Mouse (Mus musculus): Measurements from ENCODE around the gene Sertad3. TPM values are rescaled to one million over a fixed set of nuclear protein-coding genes. Genes with fewer than 3 reads are reported as not detected.

Gene Sertad3
- polyA plus RNA-seq, 1 experiment from 2014 or later = 25.7 TPM

DNA sequence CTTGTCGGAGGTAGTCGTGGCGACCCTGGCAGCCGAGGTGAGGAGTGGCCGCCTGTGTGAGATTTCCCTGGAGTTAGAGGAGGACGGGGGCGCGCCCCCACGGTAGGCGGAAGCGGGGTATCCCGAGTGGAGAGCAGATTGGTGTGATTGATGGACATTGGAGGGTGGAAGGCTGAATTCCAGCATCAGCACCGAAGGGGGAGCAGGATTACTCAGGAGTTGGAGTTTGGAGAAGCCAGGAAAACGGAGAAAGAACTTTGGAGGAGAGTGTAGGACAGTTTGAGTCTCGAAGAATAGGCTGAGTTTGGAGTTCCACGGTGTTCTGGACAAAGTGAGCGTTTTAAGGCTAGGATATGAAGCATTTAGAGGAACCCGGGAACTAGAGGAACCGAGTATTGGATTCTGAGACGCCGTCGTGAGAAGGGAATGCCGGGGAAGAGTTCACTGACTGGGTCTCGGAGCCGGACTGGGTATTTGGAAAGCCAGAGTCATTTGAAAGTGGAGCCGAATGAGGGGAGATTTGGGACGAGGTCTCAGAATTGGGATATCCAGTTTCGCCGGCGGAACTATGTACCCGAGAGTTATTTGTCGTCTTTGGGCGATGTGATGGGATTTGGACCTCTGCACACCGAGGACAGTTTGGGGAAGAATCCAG is 394 bp downstream of the Sertad3 start:
- Histone ChIP-seq H3K27ac (peak overlapping the region; percentile 92), H3K4me3 (replicated peaks) (peak overlapping the region; percentile 77), H3K4me1 (replicated peaks) (peaks cover 19% of the 10 kb centered on the region), H3K4me2 (replicated peaks) (peak overlapping the region; percentile 58), H3K27me3 (replicated peaks) (no peaks in the 10 kb centered on the region), H3K9me3 (no peaks in the 10 kb centered on the region), H3K36me3 (peaks cover 7% of the 10 kb centered on the region), H3K9ac (peak overlapping the region; percentile 74)
- under 1% methylated on average over 34 of the region's 34 CpGs for WGBS
- no peak for ATAC-seq

DNA sequence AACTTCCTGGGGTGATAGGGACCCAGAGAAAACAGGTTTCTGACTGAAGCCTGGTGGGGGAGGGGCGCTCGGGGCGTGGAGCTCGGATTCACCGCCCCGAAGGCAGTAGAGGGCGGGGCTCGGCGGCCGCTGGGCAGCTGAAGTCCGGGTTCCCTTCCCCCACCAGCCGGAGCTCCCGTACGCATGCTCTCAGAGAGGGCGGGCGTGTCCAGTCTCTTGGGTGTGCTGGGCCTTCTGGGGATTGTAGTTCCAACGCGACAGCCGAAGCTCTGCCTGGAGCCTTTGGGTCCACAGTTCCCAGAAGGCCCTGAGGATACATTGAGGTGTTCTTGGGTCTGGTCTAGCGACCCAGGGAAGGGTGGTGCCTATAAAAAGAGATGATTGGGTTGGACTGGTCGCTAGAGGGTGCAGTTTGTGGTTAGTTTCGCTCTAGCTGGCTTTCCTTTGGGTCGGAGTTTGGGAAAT is 954 bp downstream of the Sertad3 start:
- peak; percentile 92 for ATAC-seq
- H3K27ac ChIP-seq = peak overlapping the region; percentile 92
- 1% methylated on average over 23 of the region's 23 CpGs for WGBS

DNA sequence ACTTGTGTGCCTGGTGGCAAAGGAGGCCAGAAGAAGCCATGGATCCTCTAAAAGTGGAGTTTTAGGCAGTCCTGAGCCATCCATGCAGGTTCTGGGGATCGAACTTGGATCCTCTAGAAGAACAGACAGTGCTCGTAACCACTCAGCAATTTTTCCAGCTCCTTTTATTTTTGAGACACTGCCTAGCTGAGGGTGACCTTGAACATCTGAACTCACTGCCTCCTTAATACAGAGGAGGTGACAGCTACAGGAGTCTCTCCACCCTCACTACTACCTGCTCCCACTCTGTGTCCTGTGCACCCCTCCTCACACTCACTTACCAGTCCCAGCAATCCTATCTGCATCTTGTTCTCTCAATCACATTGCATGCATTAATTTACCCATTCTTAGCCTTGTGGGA is 2.0 kb downstream of the Sertad3 start:
- H3K9me3 ChIP-seq = no peaks in the 10 kb centered on the region
- peak overlapping the region; percentile 67 for H3K27ac ChIP-seq
- no peak for ATAC-seq
- no peak overlapping the region for H3K9ac ChIP-seq
- H3K4me3 ChIP-seq (replicated peaks) = 0 out of 2 replicates have a peak overlapping the region, but pooled peaks have one; percentile 0
- H3K36me3 ChIP-seq = peaks cover 7% of the 10 kb centered on the region
- peak overlapping the region; percentile 58 for H3K4me2 ChIP-seq (replicated peaks)
- WGBS = 86% methylated on average over 2 of the region's 2 CpGs
- peaks cover 25% of the 10 kb centered on the region for H3K4me1 ChIP-seq (replicated peaks)
- H3K27me3 ChIP-seq (replicated peaks) = no peaks in the 10 kb centered on the region

More for the DNA sequence above, 954 bp downstream of the Sertad3 start:
- H3K4me1 ChIP-seq (replicated peaks) = peaks cover 25% of the 10 kb centered on the region
- H3K27me3 ChIP-seq (replicated peaks) = no peaks in the 10 kb centered on the region
- H3K36me3 ChIP-seq = peaks cover 7% of the 10 kb centered on the region
- H3K9me3 ChIP-seq = no peaks in the 10 kb centered on the region
- peak overlapping the region; percentile 77 for H3K4me3 ChIP-seq (replicated peaks)
- H3K4me2 ChIP-seq (replicated peaks) = peak overlapping the region; percentile 58
- peak overlapping the region; percentile 74 for H3K9ac ChIP-seq

DNA sequence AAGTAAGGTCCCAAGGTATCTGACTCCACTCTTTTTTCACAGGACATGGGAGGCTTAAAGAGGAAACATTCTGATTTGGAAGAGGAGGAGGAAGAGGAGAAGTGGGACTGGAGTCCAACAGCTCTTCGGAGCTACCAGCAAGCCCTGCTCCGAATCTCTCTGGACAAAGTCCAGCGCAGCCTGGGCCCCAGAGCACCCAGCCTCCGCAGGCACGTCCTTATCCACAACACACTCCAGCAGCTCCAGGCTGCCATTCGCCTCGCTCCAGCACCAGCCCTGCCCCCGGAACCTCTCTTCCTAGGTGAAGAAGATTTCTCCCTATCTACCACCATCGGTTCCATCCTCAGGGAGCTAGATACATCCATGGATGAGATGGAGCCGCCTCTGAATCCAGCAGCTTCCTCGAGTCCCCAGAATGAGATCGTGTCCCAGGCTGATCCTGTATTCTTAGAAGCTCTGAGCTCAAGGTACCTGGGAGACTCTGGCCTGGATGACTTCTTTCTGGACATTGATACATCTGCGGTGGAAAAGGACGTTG is 2.6 kb downstream of the Sertad3 start:
- peak overlapping the region; percentile 27 for H3K4me2 ChIP-seq (replicated peaks)
- no peak overlapping the region for H3K9ac ChIP-seq
- peak overlapping the region; percentile 67 for H3K27ac ChIP-seq
- H3K4me3 ChIP-seq (replicated peaks) = no peak overlapping the region
- no peaks in the 10 kb centered on the region for H3K9me3 ChIP-seq
- H3K27me3 ChIP-seq (replicated peaks) = no peaks in the 10 kb centered on the region
- WGBS = 87% methylated on average over 14 of the region's 14 CpGs
- H3K4me1 ChIP-seq (replicated peaks) = peaks cover 28% of the 10 kb centered on the region
- ATAC-seq = no peak
- peaks cover 7% of the 10 kb centered on the region for H3K36me3 ChIP-seq

DNA sequence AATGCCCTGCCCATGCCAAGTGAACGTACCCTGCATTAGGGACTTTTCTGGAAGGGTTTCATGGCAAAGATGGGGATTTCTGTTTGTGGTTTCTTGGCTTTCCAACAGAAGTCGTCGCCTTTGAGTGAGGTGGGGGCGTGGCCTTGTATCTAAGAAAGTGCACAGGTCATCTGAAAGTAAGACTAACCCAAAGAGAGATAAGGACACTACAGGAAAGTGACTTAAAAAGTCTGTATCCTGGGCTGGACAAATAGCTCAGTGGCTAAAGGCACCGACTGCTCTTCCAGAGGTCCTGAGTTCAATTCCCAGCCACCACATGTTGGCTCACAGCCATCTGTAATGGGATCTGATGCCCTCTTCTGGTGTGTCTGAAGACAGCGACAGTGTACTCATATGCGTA is 5.0 kb downstream of the Sertad3 start:
- Histone ChIP-seq H3K4me2 (replicated peaks) (no peak overlapping the region), H3K36me3 (peaks cover 7% of the 10 kb centered on the region), H3K27ac (0 out of 2 replicates have a peak overlapping the region, but pooled peaks have one; percentile 95), H3K27me3 (replicated peaks) (no peaks in the 10 kb centered on the region), H3K9ac (0 out of 2 replicates have a peak overlapping the region, but pooled peaks have one; percentile 17), H3K4me3 (replicated peaks) (no peak overlapping the region), H3K9me3 (no peaks in the 10 kb centered on the region), H3K4me1 (replicated peaks) (peaks cover 28% of the 10 kb centered on the region)
- WGBS = 70% methylated on average over 7 of the region's 7 CpGs
- no peak for ATAC-seq

DNA sequence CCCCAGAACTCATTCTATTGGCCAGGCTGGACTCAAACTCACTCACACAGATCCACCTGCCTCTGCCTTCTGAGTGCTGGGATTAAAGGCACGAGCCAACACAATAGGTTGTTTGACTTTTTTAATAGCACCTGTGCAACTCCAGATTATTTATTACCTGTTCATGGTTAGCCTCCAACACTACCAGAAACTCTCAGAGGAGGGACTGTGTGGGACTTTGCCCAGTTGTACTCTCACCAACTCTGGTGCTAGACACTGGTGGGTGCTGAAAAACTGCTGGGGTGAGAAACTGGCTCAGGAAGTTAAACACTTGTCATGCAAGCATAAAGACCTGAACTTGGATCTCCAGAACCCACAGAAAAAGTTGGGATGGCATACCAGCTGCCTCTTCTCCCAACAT is 6.2 kb downstream of the Sertad3 start:
- WGBS = 42% methylated on average over 1 of the region's 1 CpGs
- no peak for ATAC-seq
- Histone ChIP-seq H3K9me3 (no peaks in the 10 kb centered on the region), H3K9ac (0 out of 2 replicates have a peak overlapping the region, but pooled peaks have one; percentile 12), H3K4me2 (replicated peaks) (peak overlapping the region; percentile 60), H3K4me1 (replicated peaks) (peaks cover 28% of the 10 kb centered on the region), H3K36me3 (peaks cover 7% of the 10 kb centered on the region), H3K4me3 (replicated peaks) (0 out of 2 replicates have a peak overlapping the region, but pooled peaks have one; percentile 6), H3K27ac (peak overlapping the region; percentile 95), H3K27me3 (replicated peaks) (no peaks in the 10 kb centered on the region)

DNA sequence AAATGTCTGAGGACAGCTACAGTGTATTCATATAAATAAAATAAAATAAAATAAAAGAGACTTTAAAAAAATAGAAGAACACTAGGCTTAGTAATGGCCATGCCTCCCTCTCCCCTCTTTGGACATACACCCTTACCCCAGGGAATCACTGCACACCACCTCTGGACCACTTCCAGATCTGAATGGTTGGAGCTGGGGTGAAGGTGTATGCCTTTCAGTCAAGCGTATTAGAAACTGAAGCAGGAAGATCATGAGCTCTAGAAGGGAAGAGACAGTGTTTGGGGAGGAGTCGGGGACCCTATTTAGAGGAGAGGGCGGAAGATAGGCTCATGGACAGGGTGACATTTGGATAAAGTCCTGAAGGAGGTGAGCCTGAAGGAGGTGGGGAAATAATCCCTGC is 6.9 kb downstream of the Sertad3 start:
- peak overlapping the region; percentile 95 for H3K27ac ChIP-seq
- H3K36me3 ChIP-seq = peaks cover 7% of the 10 kb centered on the region
- no peaks in the 10 kb centered on the region for H3K27me3 ChIP-seq (replicated peaks)
- WGBS = 64% methylated on average over 3 of the region's 3 CpGs
- ATAC-seq = no peak
- H3K4me1 ChIP-seq (replicated peaks) = peaks cover 23% of the 10 kb centered on the region
- H3K4me2 ChIP-seq (replicated peaks) = peak overlapping the region; percentile 60
- H3K9me3 ChIP-seq = no peaks in the 10 kb centered on the region
- peak overlapping the region; percentile 49 for H3K9ac ChIP-seq
- H3K4me3 ChIP-seq (replicated peaks) = peak overlapping the region; percentile 36

DNA sequence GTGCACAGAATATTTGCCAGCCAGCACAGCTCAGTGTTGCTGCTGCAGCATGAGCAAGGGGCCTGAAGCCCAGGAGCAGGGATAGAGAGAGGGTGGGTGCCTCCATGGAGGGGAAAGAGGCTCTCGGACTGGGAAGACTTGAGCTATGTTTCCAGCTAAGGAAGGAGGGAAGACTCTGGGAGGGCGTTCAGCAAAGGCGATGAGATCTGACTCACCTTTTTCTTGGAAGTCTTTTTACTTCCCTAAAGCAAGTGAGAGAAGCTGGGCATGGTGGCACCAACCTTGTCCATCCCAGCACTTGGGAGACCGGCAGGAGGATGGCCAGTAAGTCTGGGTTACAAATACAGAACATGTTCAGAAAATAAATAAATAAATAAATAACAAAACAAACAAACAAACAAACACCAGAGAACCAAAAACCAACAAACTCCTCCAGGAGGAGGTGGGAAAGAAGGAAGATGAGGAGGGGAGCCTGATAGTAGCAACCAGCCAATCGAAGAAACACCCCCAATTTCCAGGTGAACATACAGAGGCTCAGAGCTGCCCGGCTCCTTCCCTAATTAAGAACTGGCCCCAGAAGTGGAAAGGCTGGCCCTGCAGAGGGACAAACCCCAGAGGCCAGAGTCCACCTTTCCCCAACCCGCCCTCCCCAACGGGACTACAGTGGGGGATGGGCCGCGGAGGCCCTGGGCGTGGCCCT is 7.5 kb downstream of the Sertad3 start:
- Histone ChIP-seq H3K9me3 (no peaks in the 10 kb centered on the region), H3K36me3 (peaks cover 5% of the 10 kb centered on the region), H3K4me2 (replicated peaks) (peak overlapping the region; percentile 60), H3K4me3 (replicated peaks) (peak overlapping the region; percentile 36), H3K4me1 (replicated peaks) (peaks cover 23% of the 10 kb centered on the region), H3K27me3 (replicated peaks) (no peaks in the 10 kb centered on the region), H3K27ac (peak overlapping the region; percentile 95), H3K9ac (peak overlapping the region; percentile 49)
- ATAC-seq = peak; percentile 6; the same call in 1 of the 2 replicates
- WGBS = 7% methylated on average over 11 of the region's 11 CpGs

DNA sequence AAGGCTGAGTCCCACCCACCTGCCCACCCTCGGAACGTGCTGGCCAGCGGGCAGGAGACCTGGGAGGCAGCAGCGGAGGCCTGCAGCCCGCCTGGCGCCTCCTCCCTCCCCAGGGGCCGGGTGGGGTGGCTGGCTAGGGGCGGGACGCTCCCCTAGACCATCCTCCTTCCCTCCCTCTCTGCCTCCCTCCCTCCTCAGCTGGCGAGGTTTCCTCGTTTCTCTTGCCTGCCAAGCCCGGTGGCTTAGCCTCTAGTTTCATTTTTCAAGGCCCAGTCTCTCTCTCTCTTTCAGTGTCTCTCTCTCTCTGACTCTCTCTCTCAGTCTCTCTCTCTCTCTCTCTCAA is 8.0 kb downstream of the Sertad3 start:
- Histone ChIP-seq H3K36me3 (no peaks in the 10 kb centered on the region), H3K27me3 (replicated peaks) (no peaks in the 10 kb centered on the region), H3K9me3 (no peaks in the 10 kb centered on the region), H3K4me1 (replicated peaks) (peaks cover 23% of the 10 kb centered on the region), H3K27ac (peak overlapping the region; percentile 95), H3K4me3 (replicated peaks) (peak overlapping the region; percentile 36), H3K9ac (peak overlapping the region; percentile 49), H3K4me2 (replicated peaks) (peak overlapping the region; percentile 60)
- 0% methylated on average over 7 of the region's 12 CpGs for WGBS
- peak; percentile 97 for ATAC-seq

DNA sequence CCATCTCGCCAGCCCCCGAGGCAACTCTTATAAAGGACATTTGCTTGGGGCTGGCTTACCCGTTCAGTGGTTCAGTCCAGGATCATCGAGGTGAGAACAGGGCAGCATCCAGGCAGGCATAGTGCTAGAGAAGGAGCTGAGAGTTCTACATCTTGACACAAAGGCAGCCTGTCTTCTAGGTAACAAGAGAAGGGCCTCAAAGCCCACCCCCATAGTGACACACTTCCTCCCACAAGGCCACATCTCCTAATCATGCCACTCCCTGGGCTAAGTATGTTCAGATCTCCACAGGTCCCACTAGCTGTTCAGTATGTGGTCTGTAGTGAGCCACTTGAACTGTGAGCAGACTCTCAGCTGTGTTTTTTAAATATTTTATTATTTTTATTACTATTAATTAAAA is 10.3 kb downstream of the Sertad3 start:
- 92% methylated on average over 4 of the region's 4 CpGs for WGBS
- no peaks in the 10 kb centered on the region for H3K36me3 ChIP-seq
- H3K27me3 ChIP-seq (replicated peaks) = no peaks in the 10 kb centered on the region
- ATAC-seq = no peak
- H3K4me3 ChIP-seq (replicated peaks) = no peak overlapping the region
- H3K27ac ChIP-seq = no peak overlapping the region
- H3K4me1 ChIP-seq (replicated peaks) = peaks cover 21% of the 10 kb centered on the region
- H3K4me2 ChIP-seq (replicated peaks) = no peak overlapping the region
- no peaks in the 10 kb centered on the region for H3K9me3 ChIP-seq
- H3K9ac ChIP-seq = no peak overlapping the region

DNA sequence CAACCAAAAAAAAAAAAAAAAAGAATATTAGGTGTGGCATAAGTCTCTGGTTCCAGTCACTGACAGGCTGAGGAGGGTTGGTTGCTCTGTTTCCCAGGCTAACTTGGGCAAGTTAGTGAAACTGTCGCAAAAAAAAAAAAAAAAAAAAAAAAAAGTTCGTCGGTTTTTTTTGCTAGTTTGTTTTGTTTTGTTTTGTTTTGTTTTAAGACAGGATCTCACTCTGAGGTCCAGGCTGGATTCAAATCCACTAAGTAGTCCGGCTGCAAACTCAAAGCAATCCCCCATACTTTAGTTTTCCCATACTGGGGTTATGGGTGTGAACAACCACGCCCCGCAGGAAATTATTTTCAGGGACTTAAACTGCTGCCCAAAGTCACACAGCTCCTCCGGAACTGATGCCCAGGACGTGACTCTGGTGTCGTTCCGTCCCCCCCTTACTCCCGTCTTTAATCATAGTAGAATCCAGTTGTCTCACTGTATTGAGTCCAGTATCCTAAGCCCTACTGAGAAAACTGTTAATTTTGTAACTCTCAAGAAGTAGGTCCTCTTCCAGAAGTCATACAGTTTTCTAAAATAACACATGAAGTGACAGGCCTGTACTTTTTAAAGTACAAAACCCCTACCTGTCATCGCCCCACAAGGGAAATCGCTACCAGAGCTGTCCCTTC is 12.7 kb downstream of the Sertad3 start:
- H3K4me1 ChIP-seq (replicated peaks) = peaks cover 28% of the 10 kb centered on the region
- H3K36me3 ChIP-seq = peaks cover 6% of the 10 kb centered on the region; the same call in 1 of the 2 replicates
- no peak for ATAC-seq

More for the DNA sequence above, 12.7 kb downstream of the Sertad3 start:
- H3K4me3 ChIP-seq (replicated peaks) = peak overlapping the region; percentile 78
- H3K27me3 ChIP-seq (replicated peaks) = no peaks in the 10 kb centered on the region
- H3K27ac ChIP-seq = peak overlapping the region; percentile 81
- no peaks in the 10 kb centered on the region for H3K9me3 ChIP-seq
- peak overlapping the region; percentile 21 for H3K9ac ChIP-seq
- 2% methylated on average over 13 of the region's 13 CpGs for WGBS
- peak overlapping the region; percentile 71 for H3K4me2 ChIP-seq (replicated peaks)
